Mouse (Mus musculus): ENCODE results near the gene Olfr279.

The Olfr279 gene

DNA sequence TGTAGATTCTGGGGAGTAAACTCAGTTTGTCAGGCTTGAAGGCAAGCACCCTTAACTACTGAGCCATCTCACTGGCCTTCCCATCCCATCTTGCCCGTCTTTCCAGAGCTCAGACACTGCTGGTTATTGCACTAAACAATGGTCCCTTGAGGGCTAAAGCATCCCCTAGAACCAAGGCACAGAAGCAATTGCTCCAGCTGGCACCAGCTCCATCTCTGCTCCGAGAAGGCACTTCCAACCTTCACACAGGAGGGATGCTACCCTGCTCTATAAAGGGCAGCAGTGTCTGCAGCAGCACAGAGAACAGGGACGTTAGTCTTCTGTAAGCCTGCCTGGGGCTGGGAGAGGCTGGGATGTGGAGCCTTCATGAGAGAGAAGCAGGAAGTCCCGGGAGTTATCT is at the start of gene Olfr279:
Gene Olfr279 (plus strand): TSS at position 301 of the 400 bp plus-strand sequence.
- no peak for DNase-seq

DNA sequence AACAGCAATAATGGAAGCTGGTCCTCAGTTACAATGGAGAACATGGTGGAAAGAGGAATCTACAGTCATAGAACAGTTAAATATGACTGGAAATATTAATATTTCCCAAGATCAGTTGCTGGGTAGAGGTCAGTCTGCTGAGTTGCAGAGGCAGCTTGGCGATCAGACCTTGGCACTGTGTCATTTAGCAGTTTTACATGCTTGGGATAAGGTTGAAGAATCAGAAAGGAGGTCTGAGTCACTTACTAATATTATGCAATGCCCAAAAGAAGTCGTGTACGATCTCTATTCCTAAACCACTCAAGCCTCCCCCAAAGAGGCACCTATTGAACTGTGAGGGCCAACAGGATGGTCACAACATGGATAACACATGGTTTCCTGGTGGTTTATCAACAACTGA is 47.6 kb upstream of the Olfr279 start:
- no peak for DNase-seq

- no peak for DNase-seq
These were observed 43.7 kb upstream of the Olfr279 start for GRCm38 (mm10) chr15:98448521-98448920.

GRCm38 (mm10) chr15:98452288-98452687 is 39.9 kb upstream of the Olfr279 start, which contains the start of gene Olfr281:
Gene Olfr281, plus strand, starts transcription at chr15:98452588.
- DNase-seq = no peak

DNA sequence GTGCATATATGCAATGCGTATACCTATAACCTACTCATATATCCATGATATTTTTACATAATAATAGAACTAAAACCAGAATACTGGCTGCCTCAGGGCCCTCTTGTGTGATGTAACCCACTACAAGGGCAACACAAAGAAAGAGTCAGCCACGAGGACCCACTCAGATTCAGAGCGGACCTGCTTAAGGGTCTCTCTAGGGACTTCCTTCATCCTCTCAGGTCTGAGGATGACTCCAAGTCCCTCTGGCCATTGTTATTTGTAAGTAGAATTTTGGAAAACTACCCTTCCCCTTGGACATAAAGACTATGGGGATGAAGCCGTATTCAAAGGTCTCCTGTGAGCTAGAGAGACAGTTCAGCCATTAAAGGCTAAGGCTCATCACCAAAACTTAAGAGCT is 22.6 kb upstream of the Olfr279 start, which contains the start of gene OR5BS1P:
Gene OR5BS1P (plus strand): TSS at position 301 of the 400 bp plus-strand sequence.
- DNase-seq = no peak

DNA sequence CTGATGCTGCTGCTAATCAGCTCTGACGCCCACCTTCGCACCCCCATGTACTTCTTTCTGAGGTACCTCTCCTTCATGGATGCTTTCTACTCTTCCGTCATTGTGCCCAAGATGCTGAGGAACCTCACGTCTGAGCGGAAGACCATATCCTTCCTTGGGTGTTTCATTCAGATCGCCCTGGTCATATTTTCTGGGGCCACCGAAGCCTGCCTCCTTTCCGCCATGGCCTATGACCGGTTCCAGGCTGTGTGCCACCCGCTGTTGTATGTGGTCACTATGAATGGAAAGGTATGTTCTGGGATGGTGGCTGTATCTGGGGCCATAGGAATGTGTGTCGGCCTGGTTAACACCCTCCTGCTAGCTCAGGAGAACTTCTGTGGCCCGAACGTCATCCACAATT is 20.7 kb upstream of the Olfr279 start:
- no peak for DNase-seq

DNA sequence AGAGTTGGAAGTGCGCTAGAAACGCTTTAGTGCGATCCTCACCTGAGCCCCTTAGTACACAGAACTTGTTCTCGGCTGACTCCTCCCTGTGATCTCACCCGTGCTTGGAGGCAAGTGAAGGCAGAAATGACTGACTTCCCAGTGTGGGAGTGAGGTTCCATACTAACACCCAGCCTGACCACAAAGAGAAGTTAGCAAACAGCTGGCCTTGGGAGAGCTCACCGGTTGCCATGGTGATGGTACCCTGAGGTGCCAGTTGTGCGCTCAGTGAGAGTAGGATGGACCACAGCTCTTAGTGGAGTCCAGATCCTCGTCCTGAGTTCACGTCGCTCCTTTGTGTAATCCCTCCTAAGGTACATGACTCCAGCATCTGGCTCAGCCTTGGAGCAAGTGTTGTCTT is 17.2 kb upstream of the Olfr279 start:
- DNase-seq = no peak

GRCm38 (mm10) chr15:98475382-98475781 is 16.8 kb upstream of the Olfr279 start:
- DNase-seq = peak; percentile 60

DNA sequence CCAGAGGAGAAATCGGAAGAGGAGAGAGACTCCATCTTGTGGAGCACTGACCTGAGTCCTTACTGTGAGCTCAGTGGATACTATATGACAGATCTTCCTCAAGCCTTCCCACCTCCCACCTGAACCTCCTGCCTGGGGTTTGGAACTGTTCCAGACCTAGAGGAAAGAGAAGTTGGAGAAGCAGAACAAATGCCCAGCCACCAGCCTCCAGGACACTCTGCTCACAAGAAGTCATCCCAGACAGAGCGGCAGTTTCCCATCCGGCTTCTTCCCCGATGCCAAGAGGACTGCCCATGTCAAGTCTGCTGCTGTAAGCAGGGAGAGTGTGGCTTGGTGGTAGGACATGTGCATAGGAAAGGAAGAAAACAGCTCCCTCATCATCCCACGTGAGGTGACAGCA is 15.9 kb upstream of the Olfr279 start:
- no peak for DNase-seq

DNA sequence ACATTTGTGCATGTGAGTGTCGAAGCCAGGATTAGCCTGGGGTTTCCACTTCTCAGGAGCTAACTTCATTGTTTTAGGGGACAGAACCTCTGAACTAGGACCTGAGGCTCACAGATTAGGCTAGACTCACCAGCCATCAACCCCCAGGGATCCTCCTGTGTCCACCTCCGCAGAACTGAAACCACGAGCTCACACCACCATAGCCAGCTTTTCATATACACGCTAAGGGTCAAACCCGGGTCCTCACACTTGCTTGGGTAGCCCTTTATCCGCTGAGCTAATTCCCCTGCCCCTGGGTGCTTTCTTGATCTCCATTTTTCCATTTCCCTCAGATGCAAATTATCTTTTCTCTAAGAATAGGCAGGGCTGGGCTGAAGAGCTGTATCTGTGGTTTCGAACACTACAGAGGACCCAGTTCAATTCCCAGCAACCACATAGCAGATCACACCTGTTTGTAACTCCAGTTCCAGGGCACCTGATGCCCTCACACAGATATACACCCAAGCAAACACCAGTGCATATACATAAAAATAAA is 12.6 kb upstream of the Olfr279 start:
- DNase-seq = no peak

- DNase-seq = no peak
These were observed 9.5 kb upstream of the Olfr279 start, which contains the start of gene Lalba for GRCm38 (mm10) chr15:98482701-98483100. Gene Lalba, minus strand, starts transcription at chr15:98482721.

- DNase-seq = no peak
These were observed 8.0 kb upstream of the Olfr279 start for GRCm38 (mm10) chr15:98483907-98484886.

GRCm38 (mm10) chr15:98486433-98487021 is 5.7 kb upstream of the Olfr279 start:
- no peak for DNase-seq

GRCm38 (mm10) chr15:98491332-98491731 is 870 bp upstream of the Olfr279 start:
- no peak for DNase-seq

GRCm38 (mm10) chr15:98497631-98498030 is 5.4 kb downstream of the Olfr279 start:
- no peak for DNase-seq

GRCm38 (mm10) chr15:98503317-98503716 is 11.1 kb downstream of the Olfr279 start:
- DNase-seq = no peak

DNA sequence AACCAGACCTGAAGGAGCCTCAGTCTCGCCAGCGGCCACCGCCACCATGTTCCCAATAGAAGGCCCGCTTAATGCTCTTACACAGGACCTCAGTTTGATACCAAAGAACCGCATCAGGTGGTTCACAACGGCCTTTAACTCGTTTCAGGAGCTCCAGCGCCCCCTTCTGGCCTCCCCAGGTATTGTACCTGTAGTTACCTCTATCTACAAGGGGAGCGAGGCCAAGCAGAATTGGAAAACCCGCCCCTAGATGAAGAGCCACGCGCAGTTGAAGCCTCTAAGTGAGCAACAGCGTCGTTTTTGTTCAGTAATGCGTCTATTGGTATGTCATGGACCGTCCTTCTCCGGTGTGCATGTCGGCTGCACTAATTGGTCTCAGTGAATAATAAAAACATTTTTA is 12.3 kb downstream of the Olfr279 start:
- peak; percentile 86 for DNase-seq

DNA sequence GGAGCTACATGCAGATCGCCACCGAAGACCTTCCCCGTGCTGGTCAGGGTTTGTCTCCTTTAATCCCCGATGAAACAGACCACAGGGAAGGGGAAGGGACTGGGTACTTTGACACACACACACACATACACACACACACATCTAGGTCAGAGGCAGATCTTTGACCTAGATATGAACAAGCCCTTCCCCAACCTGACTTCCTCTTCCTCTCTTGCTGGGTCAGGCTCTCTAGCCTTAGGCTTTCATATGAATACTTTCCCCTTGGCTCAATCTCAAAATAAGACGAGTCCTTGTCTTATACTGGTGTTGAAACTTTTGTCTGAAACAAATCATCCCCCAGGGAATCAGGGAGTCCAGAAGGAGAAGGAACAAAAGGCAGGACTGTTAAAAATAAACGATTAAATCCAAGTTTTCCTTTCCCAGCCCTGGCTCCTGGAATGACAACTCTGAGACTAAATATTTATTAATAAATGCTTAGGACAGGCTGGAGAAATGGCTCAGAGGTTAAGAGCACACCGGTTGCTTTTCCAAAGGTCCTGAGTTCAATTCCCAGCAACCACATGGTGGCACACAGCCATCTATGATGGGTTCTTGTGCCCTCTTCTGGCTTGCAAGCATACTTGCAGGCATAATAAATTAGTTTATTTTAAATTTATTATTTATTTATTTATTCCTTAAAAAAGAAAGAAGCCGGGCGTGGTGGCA is 14.2 kb downstream of the Olfr279 start:
- no peak for DNase-seq

DNA sequence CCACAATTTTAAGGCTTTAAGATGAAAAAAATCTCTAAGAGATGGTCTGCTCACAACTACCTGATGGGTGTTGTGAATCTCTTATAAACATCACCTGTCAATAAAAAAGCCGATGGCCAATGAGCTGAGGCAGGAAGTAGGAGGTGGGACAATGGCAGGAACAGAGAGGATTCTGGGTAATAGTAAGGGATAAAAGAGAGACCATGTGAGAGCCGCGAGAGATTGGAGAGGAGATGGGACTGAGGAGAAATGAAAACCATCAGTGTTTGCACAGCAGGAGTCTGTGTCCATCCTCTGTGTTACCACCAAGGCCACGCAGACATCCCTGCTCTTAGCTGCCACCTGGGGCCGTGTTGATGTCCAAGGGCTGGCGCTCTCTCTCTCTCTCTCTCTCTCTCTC is 15.1 kb downstream of the Olfr279 start:
- DNase-seq = no peak

DNA sequence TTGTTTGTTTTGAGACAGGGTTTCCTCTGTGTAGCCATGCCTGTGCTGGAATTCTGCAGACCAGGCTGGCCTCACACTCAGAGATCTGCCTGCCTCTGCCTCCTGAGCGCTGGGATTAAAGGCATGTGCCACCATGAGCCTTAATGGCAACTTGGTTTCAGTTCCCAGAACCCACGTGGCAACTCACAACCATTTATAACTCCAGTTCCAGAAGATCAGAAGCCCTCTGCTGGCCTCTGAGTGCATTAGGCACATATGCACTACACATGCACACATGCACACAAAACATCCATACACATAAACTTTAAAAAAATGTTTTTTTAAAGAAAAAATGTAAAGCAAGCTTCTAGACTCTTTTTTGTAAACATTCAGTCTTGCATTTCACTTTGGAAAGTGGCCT is 17.2 kb downstream of the Olfr279 start:
- no peak for DNase-seq

- DNase-seq = peak; percentile 79
These were observed 18.5 kb downstream of the Olfr279 start for GRCm38 (mm10) chr15:98510438-98511385.

GRCm38 (mm10) chr15:98511386-98511928 is 19.3 kb downstream of the Olfr279 start:
- DNase-seq = no peak

Measured in right cerebral cortex, postnatal 14 days (tissue).